Mouse (Mus musculus) embryonic fibroblast, embryonic 13.5 days (primary cell): Measurements from ENCODE around the gene Mindy3. TPM values are rescaled to one million over a fixed set of nuclear protein-coding genes. Genes with fewer than 3 reads are reported as not detected.

Source experiments
- H3K27ac ChIP-seq: 2 replicates; pipeline ENCODE4 v1.5.1; 2012; ENCODE audit warnings: low read length, control low read depth, inconsistent platforms; ENCODE audit not compliant: insufficient read depth
- H3K4me1 ChIP-seq: 2 replicates; pipeline ENCODE4 v1.6.1; 2011; ENCODE audit warnings: low read length; ENCODE audit not compliant: control insufficient read depth, insufficient read depth
- H3K4me3 ChIP-seq: 2 replicates; pipeline ENCODE4 v1.5.1; 2011; ENCODE audit warnings: mild to moderate bottlenecking, control low read depth, low read length; ENCODE audit not compliant: insufficient read depth
- CTCF ChIP-seq: IDR thresholded peaks from 2 replicates; pipeline ENCODE4 v1.5.1; 2011; ENCODE audit warnings: mild to moderate bottlenecking, control low read depth, low read length, moderate library complexity, borderline replicate concordance; ENCODE audit not compliant: insufficient read depth
- POLR2A ChIP-seq: IDR thresholded peaks from 2 replicates; pipeline ENCODE4 v1.6.1; 2011; ENCODE audit warnings: low read depth, mild to moderate bottlenecking, control low read depth, low read length, moderate library complexity
- polyA plus RNA-seq: library from polyadenylated mRNA; stranded (reverse); fragments of >200 nt; gene quantifications from 2 replicates; pipeline ENCODE4 v1.2.4, GENCODE M21; 2011; ENCODE audit warnings: low read depth; ENCODE audit not compliant: missing spikeins, insufficient read length

Gene Mindy3
- polyA plus RNA-seq, 1 experiment: 51.0 TPM

DNA sequence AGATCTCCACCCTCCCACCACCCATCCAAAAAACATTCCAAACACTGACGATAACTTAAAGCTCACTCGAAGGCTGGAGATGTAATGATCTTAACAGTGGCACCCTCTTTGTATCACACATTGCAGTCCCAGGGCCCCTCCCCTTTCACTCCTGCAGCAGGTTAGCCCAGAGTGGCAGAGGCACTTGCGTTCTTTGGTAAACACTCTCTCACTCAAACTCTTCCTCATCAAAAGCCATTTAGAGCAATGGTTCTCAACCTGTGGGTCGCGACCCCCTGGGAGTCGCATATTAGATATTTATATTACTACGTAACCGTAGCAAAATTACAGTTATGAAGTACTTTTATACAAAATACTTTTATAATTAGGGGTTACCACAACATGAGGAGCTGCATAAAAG, 1.1 kb downstream of the Mindy3 start:
- TF ChIP-seq POLR2A (no peak), CTCF (no peak)

DNA sequence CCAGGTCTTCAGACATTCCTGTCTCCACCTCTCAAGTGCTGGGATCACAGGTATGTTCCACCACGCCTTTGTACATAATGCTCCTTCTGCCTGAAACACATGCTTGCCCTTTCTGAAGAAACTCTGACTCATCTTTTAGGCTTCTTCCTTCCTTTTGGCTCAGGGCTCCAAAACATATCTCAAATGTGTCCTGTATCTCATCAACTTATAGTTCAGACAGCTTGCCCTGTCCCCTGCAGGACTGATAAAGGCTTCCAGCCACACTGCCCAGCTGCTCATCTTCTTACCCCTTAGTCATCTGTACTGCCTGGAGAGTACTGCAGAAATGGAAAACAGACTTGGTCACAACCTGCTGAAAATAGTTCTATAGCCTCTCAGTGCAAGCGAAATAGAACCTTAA, 7.0 kb downstream of the Mindy3 start:
- H3K4me3 ChIP-seq: no peak overlapping the region
- no peaks in the 10 kb centered on the region; the same call in 1 of the 2 replicates for H3K4me1 ChIP-seq
- H3K27ac ChIP-seq: no peak overlapping the region
- TF ChIP-seq CTCF (no peak), POLR2A (no peak)

More for the DNA sequence above, 1.1 kb downstream of the Mindy3 start:
- Histone ChIP-seq H3K4me3 (peak overlapping the region; percentile 85), H3K27ac (no peak overlapping the region), H3K4me1 (peaks cover 2% of the 10 kb centered on the region; the same call in 1 of the 2 replicates)

DNA sequence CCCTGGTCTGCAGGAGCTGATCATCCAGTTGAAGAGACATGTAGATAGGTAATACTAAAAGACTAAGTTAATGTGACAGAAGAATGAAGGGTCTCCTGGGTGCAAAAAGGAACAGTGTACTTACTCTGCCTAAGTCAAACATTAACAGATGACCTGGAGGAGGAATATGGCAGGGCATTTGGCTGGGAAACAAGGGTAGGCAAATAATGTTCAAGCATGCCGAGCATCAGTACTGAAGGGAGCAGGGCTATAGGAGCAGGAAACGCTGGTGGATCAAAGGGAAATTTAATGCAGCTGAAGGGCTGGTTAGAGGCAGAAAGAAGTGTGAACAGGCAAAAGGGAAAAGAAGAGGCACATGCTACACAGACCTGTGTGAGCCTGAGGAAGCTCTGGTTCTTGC, 8.1 kb downstream of the Mindy3 start:
- Histone ChIP-seq H3K4me3 (no peak overlapping the region), H3K27ac (no peak overlapping the region), H3K4me1 (no peaks in the 10 kb centered on the region; the same call in 1 of the 2 replicates)
- no peak for TF ChIP-seq POLR2A

DNA sequence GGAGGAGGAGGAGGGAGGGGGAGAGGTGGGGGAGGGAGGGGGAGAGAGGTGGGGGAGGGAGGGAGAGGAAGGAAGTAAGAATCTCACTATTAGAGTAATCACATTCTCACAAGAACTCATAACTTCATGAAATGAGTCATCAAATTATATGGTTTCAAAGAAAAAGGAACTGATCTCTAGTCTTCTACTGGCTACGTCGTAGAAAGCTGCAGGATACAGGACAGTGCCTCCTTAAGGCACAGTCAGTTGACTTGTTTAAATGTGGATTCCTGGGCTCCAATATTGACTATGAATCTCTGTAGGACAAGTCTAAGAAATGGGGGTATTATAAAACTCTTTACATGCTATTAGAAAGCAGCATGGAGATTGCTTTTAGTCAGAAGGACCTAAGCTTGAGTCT, 12.5 kb downstream of the Mindy3 start:
- H3K4me1 ChIP-seq: no peaks in the 10 kb centered on the region
- TF ChIP-seq POLR2A (no peak), CTCF (no peak)
- H3K4me3 ChIP-seq: no peak overlapping the region
- no peak overlapping the region for H3K27ac ChIP-seq

DNA sequence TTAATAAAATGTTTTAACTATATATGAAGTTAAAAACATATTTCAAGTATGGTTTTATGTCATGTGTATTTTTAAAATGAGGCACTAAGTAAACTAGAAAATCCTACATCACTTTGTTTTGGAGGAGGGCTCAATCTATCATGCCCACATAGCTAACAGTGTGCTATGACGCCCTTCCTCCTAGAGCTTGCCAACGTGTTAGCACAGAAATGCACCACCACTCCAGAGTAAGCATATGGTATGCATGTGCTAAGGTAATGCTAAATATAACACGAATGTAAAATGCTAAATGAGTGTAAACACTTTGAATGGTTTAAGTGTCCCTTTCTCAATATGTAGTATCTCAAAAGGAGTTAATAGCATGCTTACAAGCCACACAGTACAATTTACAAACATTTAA, 16.8 kb downstream of the Mindy3 start:
- Histone ChIP-seq H3K4me3 (no peak overlapping the region), H3K27ac (no peak overlapping the region), H3K4me1 (no peaks in the 10 kb centered on the region)
- no peak for TF ChIP-seq CTCF
- no peak for TF ChIP-seq POLR2A

DNA sequence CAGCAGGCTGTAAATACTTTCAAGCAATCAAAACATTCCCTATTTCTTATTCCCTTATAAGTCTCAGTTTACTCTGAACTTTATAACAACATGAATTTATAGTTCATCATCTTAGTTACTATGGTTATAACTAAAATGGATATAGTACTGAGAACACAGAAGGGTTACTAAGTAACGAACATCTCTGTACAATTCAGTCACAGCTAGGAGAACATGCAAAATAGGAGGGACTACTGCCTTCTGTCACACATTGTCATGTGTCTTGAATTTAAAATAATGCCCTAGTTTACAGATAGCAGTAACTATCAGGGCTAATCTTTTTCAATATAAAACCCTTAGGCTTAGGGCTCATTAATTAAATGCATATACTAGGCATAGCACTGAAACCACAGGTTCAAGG, 18.1 kb downstream of the Mindy3 start:
- TF ChIP-seq CTCF: no peak
- no peak for TF ChIP-seq POLR2A
- Histone ChIP-seq H3K4me3 (no peak overlapping the region), H3K27ac (no peak overlapping the region), H3K4me1 (no peaks in the 10 kb centered on the region)

DNA sequence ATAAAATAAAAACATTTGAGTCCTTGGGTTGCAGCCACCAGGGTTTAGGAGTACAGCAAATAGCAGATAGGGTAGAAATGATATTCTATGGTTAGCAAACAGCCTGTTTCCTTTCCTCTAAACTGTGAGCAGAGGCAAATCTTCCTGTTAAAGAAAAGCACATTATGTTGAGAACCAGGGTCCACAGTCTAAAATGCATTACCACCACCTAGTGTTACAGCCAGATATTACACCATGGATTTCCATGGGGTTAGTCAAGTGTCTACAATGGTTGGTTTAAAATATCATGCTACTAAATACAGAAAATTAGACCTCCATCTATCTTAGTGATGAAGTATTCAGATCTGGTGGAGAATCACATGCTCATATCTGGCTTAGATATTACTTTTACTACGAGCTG, 30.2 kb downstream of the Mindy3 start:
- Histone ChIP-seq H3K4me1 (no peaks in the 10 kb centered on the region), H3K27ac (no peak overlapping the region), H3K4me3 (no peak overlapping the region)
- TF ChIP-seq CTCF (no peak), POLR2A (no peak)

DNA sequence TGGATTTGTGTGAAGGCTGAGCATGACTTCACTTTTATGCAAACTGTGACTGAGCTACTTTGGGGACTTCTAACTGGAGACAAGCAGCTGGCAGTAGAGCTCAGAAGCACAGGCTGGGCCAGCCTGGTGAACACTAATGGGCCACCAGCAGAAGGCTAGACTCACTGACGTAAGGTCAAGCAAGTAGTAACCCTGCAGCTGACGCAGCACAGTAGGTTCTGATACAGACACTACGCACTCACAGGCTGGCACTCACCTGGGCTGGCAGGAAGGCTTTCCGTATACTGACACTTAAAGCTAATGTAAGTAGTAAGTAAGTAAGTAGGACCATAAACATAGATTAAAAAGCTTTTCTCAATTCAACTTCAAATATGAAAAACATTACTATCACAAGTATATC, 30.7 kb downstream of the Mindy3 start:
- TF ChIP-seq POLR2A (no peak), CTCF (no peak)
- Histone ChIP-seq H3K27ac (no peak overlapping the region), H3K4me3 (no peak overlapping the region), H3K4me1 (no peaks in the 10 kb centered on the region)

DNA sequence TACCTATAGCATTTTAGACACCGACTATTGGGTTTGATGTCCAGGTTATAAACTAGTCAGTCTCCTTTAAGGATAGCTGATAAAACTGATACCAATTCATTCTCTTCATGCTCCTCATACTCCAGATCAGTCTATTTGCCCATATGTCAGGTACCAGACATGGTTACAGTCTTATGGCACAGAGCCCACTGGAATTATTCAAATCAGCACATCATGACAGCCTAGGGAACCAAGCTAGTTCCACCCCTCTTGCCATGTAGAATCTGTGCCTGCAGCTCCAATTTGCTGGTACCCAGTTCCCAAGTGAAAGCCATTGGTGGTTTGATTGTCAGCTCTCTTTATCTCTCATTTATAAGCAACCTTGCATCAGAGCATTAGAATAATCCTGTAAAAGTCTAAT, 34.9 kb downstream of the Mindy3 start:
- Histone ChIP-seq H3K27ac (no peak overlapping the region), H3K4me3 (no peak overlapping the region), H3K4me1 (no peaks in the 10 kb centered on the region)
- TF ChIP-seq POLR2A (no peak), CTCF (no peak)

DNA sequence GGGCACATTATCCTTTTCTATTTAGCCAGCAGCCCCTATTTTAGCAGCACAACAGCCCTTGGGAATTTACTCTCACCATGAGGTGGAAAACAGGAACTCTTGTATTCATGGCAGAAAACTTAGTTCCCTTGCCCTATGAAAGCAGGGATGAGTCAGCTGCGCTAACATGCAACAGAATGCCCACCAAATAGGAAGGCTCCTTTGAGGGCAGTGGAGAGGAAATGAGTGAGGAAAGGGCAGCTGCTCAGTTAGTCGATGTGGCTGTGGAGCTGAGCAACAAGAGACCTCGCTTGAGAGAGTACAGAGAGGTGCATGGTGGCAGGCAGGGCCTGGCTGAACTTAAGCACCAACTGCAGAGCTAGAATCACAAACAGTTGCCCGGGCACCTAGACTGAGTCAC, 36.6 kb downstream of the Mindy3 start:
- no peak overlapping the region for H3K27ac ChIP-seq
- no peaks in the 10 kb centered on the region for H3K4me1 ChIP-seq
- no peak overlapping the region for H3K4me3 ChIP-seq
- TF ChIP-seq CTCF (no peak), POLR2A (no peak)

DNA sequence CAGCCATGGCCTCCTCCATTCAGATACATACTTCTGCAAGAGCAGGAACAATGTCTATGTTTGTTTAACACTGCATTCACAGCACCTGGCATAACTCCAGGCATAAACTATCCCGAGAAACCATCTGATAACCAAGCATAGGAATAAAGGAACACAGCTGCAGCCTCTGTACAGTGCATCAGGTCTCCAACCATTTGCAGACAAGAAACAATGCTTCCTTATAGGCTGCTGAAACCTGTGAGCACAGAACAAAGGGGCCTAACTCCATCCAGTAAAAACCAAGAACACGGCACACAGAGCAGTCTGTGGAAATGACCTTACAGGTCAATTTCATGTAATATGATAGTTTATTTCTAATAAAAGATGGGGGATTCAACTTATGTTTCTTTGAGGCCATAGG, 39.0 kb downstream of the Mindy3 start:
- no peak overlapping the region for H3K27ac ChIP-seq
- no peak overlapping the region for H3K4me3 ChIP-seq
- no peaks in the 10 kb centered on the region for H3K4me1 ChIP-seq
- TF ChIP-seq POLR2A: no peak
- TF ChIP-seq CTCF: no peak
